Mouse (Mus musculus): ENCODE measurements around the gene Ets2.
"Not testable (repeated sequence)": the region's sequence is repeated elsewhere in the genome, so short reads cannot be mapped to it uniquely, and the experiment has no call there.

The Ets2 gene

DNA sequence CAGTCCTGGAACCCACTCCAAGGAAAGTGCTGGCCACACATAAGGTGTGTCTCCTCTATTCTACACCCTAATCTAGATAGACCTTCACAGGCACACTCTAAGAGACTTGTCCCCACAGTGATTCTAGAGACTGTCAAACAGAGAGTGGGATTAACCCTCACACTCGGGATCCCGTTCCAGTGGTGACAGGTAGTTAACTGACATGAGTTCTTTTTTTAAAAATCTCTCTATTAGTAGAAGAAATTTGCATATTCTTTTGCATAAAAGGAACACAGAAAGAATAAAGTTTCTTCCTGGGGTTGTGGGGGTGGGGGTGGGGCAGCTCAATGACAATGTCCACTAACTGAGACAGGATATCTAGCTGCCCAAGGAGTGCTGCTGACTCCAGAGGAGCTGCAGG is 32.9 kb downstream of the Ets2 start:
- DNase-seq (ENCODE audit: low spot score), result no peak

GRCm38 (mm10) chr16:95736059-95736458 is 34.2 kb downstream of the Ets2 start:
- no peak for DNase-seq (ENCODE audit: low spot score)

- DNase-seq (ENCODE audit: low spot score), result no peak
Observed at GRCm38 (mm10) chr16:95736470-95736869, 34.6 kb downstream of the Ets2 start.

- DNase-seq (ENCODE audit: low spot score), result peak; percentile 38
Observed at GRCm38 (mm10) chr16:95739522-95739921, 37.6 kb downstream of the Ets2 start.

DNA sequence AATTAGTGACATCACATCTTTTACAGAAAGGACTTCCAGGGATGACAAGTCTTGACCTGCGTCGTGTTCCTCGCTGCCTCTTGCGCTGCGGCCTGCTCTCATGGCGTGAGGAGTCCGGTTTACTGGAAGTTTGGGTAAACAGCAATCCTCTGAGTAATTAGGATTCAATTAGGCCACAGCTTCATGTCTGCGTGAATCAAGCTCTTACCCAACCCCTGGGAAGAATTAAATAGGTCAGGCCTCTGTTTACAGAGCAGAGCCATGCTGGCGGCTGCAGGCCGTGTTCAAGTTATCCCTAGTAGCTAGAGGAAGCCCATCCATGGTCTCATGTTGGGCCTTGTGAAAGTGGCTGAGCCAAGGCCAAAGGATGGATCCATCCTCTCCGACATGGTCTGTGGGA is 39.5 kb downstream of the Ets2 start:
- no peak for DNase-seq (ENCODE audit: low spot score)

DNA sequence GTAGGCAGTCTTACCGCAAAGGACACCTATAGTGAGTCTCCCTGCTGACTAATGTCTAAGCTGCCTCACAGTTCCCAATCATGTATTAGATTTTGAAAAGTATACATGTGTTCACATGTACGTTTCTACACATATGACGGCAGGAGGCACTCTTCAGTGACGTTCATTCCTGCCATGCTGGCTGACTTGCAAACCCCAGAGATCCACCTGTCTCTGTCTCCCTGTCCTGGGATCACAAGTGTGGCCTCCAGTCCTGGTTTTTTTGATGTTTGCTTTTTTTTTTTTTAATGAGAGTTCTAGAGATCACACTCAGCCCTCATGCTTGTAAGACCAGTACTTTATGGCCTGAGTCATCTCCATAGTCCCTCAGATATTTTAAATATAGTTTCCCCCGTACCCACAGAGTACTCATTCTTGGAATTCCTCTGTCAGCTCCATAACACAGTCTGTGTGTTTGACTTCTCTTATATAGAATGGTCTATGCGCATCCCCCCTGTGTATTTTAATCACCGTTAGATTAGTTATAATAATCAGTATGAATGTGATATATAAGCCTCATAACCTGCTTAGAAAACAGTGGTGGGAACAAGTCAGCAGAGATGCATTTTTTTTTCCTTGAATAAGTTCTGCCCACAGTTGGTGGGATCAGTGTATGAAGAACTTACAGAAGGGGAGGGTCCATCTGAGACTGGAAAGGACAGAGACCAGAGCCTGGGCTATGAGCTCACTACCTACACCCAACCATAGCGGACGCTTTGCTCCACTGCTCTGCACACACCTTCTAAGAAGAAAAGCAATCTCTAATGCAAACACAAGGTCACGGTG is 40.3 kb downstream of the Ets2 start:
- no peak for DNase-seq (ENCODE audit: low spot score)

DNA sequence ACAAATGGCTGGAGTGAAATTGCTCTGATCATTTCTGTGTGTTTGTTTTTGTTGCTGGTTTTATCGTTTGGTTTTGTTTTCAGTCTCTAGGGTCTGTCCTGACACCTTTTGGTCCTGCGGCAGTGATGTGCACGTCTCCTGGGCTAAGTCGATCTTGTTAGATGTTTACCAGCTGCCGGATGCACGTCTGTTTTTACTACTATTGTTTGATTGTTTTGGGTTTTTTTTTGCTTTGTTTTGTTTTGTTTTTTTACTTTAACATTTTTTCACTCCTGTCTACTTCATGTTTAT is 40.8 kb downstream of the Ets2 start:
- DNase-seq (ENCODE audit: low spot score), result peak; percentile 24

GRCm38 (mm10) chr16:95743104-95743503 is 41.2 kb downstream of the Ets2 start:
- DNase-seq (ENCODE audit: low spot score), result no peak

DNA sequence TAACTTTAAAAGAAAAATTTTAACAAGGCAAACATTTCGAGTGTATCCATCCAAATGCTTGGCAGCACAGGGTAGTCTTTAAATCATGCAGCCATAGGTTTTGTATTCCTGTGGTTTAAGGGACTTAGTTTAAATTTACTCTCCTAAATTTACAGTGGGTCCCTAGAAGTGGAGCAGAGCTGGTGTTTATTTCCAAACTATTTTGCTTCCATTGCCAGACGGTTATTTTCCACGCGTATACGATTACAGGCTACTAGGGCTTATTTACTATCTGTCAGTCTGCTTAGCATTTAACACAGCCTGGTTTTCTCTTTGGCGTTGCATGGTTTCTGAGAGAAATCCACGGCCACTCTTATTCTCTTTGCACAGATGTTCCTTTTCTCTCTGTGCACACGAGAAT is 42.9 kb downstream of the Ets2 start:
- DNase-seq (ENCODE audit: low spot score), result no peak

- no peak for DNase-seq (ENCODE audit: low spot score)
Observed at GRCm38 (mm10) chr16:95745685-95746084, 43.8 kb downstream of the Ets2 start.

DNA sequence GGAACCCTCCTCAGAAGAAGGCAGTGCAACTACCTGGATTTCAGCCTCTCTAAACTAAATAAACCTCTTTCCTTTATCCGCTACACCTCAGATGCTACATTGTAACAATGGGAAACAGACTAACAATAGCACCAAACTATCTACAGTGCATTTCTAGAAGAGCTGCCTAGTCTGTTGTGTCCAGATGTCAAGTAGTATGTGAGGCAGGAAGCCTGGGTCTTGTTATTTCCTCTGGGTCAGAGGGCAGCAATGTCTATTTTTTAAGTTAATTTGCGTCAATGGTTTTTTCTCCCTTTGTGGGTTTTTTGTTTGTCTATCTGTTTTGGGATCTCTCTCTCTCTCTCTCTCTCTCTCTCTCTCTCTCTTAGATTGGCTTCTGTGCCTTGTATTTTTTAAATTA is 44.7 kb downstream of the Ets2 start:
- no peak for DNase-seq (ENCODE audit: low spot score)

DNA sequence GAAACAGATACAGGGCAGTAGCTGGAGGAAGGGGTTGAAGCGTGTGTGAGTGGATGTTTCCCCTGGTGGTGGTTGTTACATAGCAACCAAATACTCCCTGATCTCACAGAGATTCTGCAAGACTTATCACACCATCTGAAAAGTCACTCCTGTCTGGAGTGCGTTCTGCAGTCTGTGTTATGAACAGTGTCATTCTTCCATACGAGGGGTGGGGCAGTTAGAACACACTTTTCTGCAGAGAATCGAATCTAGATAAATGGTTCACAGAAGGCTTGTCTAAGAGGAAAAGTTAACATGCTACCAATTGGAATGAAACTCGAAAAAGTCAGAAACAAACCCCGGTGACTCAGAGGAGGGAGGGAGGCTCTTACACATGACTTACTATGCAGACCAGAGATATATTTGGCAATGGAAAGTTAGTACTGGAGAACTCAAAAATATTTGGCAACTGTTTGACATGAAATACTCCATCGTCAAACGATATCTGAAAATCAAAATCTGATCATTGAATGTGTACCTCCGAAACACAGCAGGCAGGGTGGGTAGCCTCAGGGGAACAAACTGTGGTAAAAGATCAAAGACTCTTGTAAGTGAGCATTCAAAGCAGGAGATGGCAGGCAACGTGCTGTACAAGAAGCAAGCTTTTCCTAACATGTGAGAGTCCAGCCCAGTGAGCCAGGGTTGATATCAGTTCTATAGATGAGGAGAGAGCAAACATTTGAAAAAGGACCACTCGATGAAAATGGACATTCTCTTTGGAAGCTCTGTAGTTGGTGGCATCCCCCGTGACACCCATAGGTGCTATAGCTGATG is 47.6 kb downstream of the Ets2 start:
- DNase-seq (ENCODE audit: low spot score), result no peak

GRCm38 (mm10) chr16:95750211-95750629 is 48.3 kb downstream of the Ets2 start:
- no peak for DNase-seq (ENCODE audit: low spot score)

GRCm38 (mm10) chr16:95752502-95752901 is 50.6 kb downstream of the Ets2 start:
- DNase-seq (ENCODE audit: low spot score), result no peak

DNA sequence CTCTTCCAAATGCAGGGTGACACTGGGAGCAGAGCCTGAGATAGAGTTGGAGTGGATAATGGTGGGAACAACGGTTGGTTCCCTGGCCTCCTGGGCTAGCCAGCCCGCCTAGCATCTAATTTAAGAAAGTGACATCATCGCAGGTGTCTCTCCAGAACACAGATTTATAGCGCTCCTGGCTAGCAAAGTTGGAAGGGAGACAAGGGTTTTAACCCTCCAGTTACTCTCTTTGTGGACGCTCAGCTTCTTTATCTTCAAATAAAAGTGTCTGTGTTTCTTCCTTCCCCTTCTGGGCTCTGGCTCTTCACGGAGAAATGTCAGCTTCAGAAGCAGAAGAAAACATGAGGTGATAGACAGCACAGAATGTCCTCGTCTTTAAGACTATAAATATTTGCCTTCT is 51.4 kb downstream of the Ets2 start:
- no peak for DNase-seq (ENCODE audit: low spot score)

DNA sequence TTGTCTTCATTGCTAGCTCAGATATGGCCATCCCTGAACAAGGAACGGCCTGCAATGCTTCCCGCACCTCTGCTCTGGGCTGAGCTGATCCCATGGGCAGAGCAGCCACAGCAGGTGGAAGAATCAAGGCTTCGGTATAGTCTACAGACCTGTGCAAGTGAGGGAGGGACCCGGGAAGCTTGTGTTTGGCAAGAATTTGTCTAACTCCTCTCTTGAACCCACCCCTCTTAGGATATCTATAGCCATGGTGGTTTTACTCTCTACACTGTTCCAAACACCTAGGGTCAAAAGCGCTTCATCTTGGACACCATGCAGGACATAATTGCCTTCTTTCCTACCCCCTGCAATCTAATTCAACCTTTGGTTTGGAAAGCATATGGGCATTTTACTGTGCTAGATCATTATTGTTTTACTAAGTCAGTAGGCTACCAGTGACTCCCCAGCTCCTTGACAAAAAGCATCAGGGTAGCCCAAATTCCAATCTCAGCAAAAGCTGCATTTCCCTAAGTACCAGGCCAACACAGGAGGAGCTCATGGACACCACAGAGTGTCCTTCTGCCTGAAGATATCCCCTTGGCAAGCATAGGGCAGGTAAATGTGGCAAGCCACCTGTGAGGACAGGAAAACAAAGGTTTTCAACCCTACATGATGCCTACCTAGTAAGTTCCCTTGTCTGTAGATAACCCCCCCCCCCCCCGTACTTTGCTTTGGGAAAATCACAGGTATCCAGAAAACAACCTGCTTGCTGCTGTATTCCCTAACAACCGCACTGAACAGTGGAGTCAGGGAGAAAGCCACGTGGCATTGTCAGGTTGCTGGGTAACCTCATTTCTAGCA is 57.5 kb downstream of the Ets2 start:
- no peak for DNase-seq (ENCODE audit: low spot score)

DNA sequence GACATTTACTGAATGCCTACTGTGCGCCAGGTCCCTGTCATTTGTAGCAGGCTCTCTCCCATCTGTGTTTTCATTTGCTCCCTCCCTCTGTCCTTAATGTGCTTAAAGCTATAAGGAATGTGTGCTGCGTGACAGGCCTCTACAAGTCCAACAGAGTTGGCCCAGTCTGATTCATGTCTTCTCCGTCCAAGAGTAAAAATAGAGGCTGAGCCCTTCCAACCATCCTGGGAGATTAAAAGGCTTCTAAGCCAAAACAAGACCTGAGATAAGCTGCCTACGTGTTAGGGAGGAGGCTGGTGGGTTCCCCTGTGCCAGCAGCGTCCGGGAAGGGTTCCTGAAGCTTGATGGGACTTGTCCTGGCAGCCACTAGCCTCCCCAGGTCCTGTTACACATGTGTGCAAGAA is 58.1 kb downstream of the Ets2 start:
- no peak for DNase-seq (ENCODE audit: low spot score)

- no peak for DNase-seq (ENCODE audit: low spot score)
Observed at GRCm38 (mm10) chr16:95761742-95762141, 59.9 kb downstream of the Ets2 start.

DNA sequence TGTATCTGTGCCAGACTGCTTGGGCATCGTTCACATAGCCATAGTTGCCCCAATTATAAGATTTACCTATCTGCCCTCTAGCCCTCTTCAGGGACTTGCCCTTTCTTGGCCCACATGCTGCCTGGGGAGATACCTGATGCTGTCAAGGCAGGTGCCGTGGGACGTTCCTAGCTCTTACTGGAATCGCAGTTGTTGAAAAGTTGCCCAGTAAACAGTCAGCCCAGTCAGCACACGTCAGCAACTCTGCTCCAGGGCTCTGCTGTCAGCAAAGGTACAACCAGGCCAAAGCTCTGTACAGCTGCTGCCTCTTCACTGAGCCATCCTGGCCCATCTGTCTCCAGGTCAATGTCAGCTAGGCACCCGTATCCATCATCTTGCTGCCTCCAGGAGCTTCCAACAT is 61.3 kb downstream of the Ets2 start:
- DNase-seq (ENCODE audit: low spot score), result no peak

- DNase-seq (ENCODE audit: low spot score), result not testable (repeated sequence)
Observed at GRCm38 (mm10) chr16:95764041-95764440, 62.2 kb downstream of the Ets2 start.

GRCm38 (mm10) chr16:95766181-95766580 is 64.3 kb downstream of the Ets2 start:
- DNase-seq (ENCODE audit: low spot score), result no peak

DNA sequence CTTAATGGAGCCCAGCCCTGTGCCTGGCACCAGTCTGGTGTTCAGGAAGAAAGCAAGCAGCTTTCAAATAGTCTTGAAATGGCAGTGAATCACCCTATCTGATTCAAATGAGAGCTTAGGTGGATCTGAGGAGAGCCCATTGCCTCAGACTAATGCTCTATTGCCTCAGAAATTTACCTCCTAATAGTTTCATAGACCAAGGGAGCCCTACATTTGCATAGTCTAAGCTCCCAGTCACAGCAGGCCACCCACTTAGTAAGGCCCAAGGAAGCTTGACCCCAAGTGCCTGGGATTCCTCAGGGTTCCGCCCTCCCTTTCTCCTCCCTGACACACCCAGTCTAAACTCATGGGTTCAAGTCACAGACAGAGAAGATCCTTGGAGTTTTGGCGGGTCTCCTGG is 65.4 kb downstream of the Ets2 start:
- DNase-seq (ENCODE audit: low spot score), result no peak

Data from embryo, embryonic 10.5 days (tissue).